Mouse (Mus musculus): ENCODE measurements around the gene Abca3. TPM values are rescaled to one million over a fixed set of nuclear protein-coding genes. Genes with fewer than 3 reads are reported as not detected.

The Abca3 gene
- polyA plus RNA-seq, 1 experiment from 2014 or later, result 7.1 TPM

- TF ChIP-seq CTCF (IDR thresholded peaks at IDR 0.05; ENCODE audit: low read depth) (no peak), EP300 (IDR thresholded peaks at IDR 0.05; ENCODE audit: low read depth) (no peak)
- Histone ChIP-seq H3K4me2 (ENCODE audit: low read depth, low read length) (no peak overlapping the region), H3K4me1 (ENCODE audit: insufficient read depth) (peaks cover 14% of the 10 kb centered on the region), H3K9me3 (ENCODE audit: low read length) (no peaks in the 10 kb centered on the region), H3K27me3 (ENCODE audit: insufficient read depth, low read length) (no peaks in the 10 kb centered on the region), H3K27ac (ENCODE audit: low read depth) (no peak overlapping the region), H3K9ac (replicated peaks) (no peak overlapping the region), H3K36me3 (replicated peaks; ENCODE audit: insufficient read depth, low read length) (peaks cover 32% of the 10 kb centered on the region), H3K4me3 (ENCODE audit: low read depth, low read length) (no peak overlapping the region)
- ATAC-seq (no peak), DNase-seq (no peak)
- 61% methylated on average over 13 of the region's 13 CpGs for WGBS (ENCODE audit: insufficient replicate concordance)
Measured at GRCm38 (mm10) chr17:24365863-24366262, 14.1 kb downstream of the Abca3 start.

- Histone ChIP-seq H3K27ac (ENCODE audit: low read depth) (no peak overlapping the region), H3K27me3 (ENCODE audit: insufficient read depth, low read length) (no peaks in the 10 kb centered on the region), H3K4me2 (ENCODE audit: low read depth, low read length) (no peak overlapping the region), H3K9me3 (ENCODE audit: low read length) (no peaks in the 10 kb centered on the region), H3K36me3 (replicated peaks; ENCODE audit: insufficient read depth, low read length) (peaks cover 60% of the 10 kb centered on the region), H3K9ac (replicated peaks) (no peak overlapping the region), H3K4me3 (ENCODE audit: low read depth, low read length) (no peak overlapping the region), H3K4me1 (ENCODE audit: insufficient read depth) (no peaks in the 10 kb centered on the region)
- DNase-seq (peak; percentile 22), ATAC-seq (peak; percentile 36; the same call in 1 of the 2 replicates)
- TF ChIP-seq CTCF (IDR thresholded peaks at IDR 0.05; ENCODE audit: low read depth) (no peak), EP300 (IDR thresholded peaks at IDR 0.05; ENCODE audit: low read depth) (no peak)
- 73% methylated on average over 4 of the region's 5 CpGs for WGBS (ENCODE audit: insufficient replicate concordance)
Measured at GRCm38 (mm10) chr17:24375094-24375712, 23.5 kb downstream of the Abca3 start.

GRCm38 (mm10) chr17:24375886-24376285 lies 24.1 kb downstream of the Abca3 start:
- Histone ChIP-seq H3K4me2 (ENCODE audit: low read depth, low read length) (no peak overlapping the region), H3K27ac (ENCODE audit: low read depth) (no peak overlapping the region), H3K4me3 (ENCODE audit: low read depth, low read length) (no peak overlapping the region), H3K27me3 (ENCODE audit: insufficient read depth, low read length) (no peaks in the 10 kb centered on the region), H3K4me1 (ENCODE audit: insufficient read depth) (no peaks in the 10 kb centered on the region), H3K9me3 (ENCODE audit: low read length) (no peaks in the 10 kb centered on the region), H3K36me3 (replicated peaks; ENCODE audit: insufficient read depth, low read length) (peaks cover 55% of the 10 kb centered on the region), H3K9ac (replicated peaks) (no peak overlapping the region)
- DNase-seq, result no peak
- TF ChIP-seq CTCF (IDR thresholded peaks at IDR 0.05; ENCODE audit: low read depth) (no peak), EP300 (IDR thresholded peaks at IDR 0.05; ENCODE audit: low read depth) (no peak)
- no peak for ATAC-seq
- WGBS (ENCODE audit: insufficient replicate concordance), result 81% methylated on average over 6 of the region's 6 CpGs

- WGBS (ENCODE audit: insufficient replicate concordance), result 68% methylated on average over 2 of the region's 2 CpGs
- no peak overlapping the region for H3K4me2 ChIP-seq (ENCODE audit: low read depth, low read length)
- no peaks in the 10 kb centered on the region for H3K27me3 ChIP-seq (ENCODE audit: insufficient read depth, low read length)
- no peak overlapping the region for H3K4me3 ChIP-seq (ENCODE audit: low read depth, low read length)
- H3K27ac ChIP-seq (ENCODE audit: low read depth), result no peak overlapping the region
- H3K4me1 ChIP-seq (ENCODE audit: insufficient read depth), result no peaks in the 10 kb centered on the region
- DNase-seq (no peak), ATAC-seq (no peak)
- no peaks in the 10 kb centered on the region for H3K9me3 ChIP-seq (ENCODE audit: low read length)
- H3K36me3 ChIP-seq (replicated peaks; ENCODE audit: insufficient read depth, low read length), result peaks cover 61% of the 10 kb centered on the region
- H3K9ac ChIP-seq (replicated peaks), result no peak overlapping the region
- TF ChIP-seq CTCF (IDR thresholded peaks at IDR 0.05; ENCODE audit: low read depth) (no peak), EP300 (IDR thresholded peaks at IDR 0.05; ENCODE audit: low read depth) (no peak)
Measured at GRCm38 (mm10) chr17:24378496-24378895, 26.7 kb downstream of the Abca3 start.

- Histone ChIP-seq H3K27me3 (ENCODE audit: insufficient read depth, low read length) (no peaks in the 10 kb centered on the region), H3K27ac (ENCODE audit: low read depth) (no peak overlapping the region), H3K4me1 (ENCODE audit: insufficient read depth) (no peaks in the 10 kb centered on the region), H3K9ac (replicated peaks) (no peak overlapping the region), H3K4me3 (ENCODE audit: low read depth, low read length) (no peak overlapping the region), H3K36me3 (replicated peaks; ENCODE audit: insufficient read depth, low read length) (peaks cover 58% of the 10 kb centered on the region), H3K9me3 (ENCODE audit: low read length) (no peaks in the 10 kb centered on the region), H3K4me2 (ENCODE audit: low read depth, low read length) (no peak overlapping the region)
- TF ChIP-seq EP300 (IDR thresholded peaks at IDR 0.05; ENCODE audit: low read depth) (no peak), CTCF (IDR thresholded peaks at IDR 0.05; ENCODE audit: low read depth) (no peak)
- no peak for ATAC-seq
- DNase-seq, result no peak
- 85% methylated on average over 8 of the region's 8 CpGs for WGBS (ENCODE audit: insufficient replicate concordance)
Measured at GRCm38 (mm10) chr17:24383789-24384188, 32.0 kb downstream of the Abca3 start.

- TF ChIP-seq CTCF (IDR thresholded peaks at IDR 0.05; ENCODE audit: low read depth), result no peak
- no peak for TF ChIP-seq EP300 (IDR thresholded peaks at IDR 0.05; ENCODE audit: low read depth)
- no peaks in the 10 kb centered on the region for H3K4me1 ChIP-seq (ENCODE audit: insufficient read depth)
- 90% methylated on average over 5 of the region's 5 CpGs for WGBS (ENCODE audit: insufficient replicate concordance)
- no peak overlapping the region for H3K9ac ChIP-seq (replicated peaks)
- no peak overlapping the region for H3K27ac ChIP-seq (ENCODE audit: low read depth)
- no peaks in the 10 kb centered on the region for H3K9me3 ChIP-seq (ENCODE audit: low read length)
- no peaks in the 10 kb centered on the region for H3K27me3 ChIP-seq (ENCODE audit: insufficient read depth, low read length)
- no peak for ATAC-seq
- no peak for DNase-seq
- H3K36me3 ChIP-seq (replicated peaks; ENCODE audit: insufficient read depth, low read length), result peaks cover 42% of the 10 kb centered on the region
- no peak overlapping the region for H3K4me3 ChIP-seq (ENCODE audit: low read depth, low read length)
- no peak overlapping the region for H3K4me2 ChIP-seq (ENCODE audit: low read depth, low read length)
Measured at GRCm38 (mm10) chr17:24388711-24389110, 37.0 kb downstream of the Abca3 start.

All from liver, postnatal 0 days (tissue).